Mouse (Mus musculus) megakaryocyte, embryonic 14.5 days (primary cell): ENCODE measurements around the gene Ralgapa2.

Experiments
- FLI1 ChIP-seq: IDR thresholded peaks from 2 replicates; pipeline ENCODE4 v1.6.1; 2012; ENCODE audit warnings: low read length, inconsistent platforms, mixed read lengths
- GATA1 ChIP-seq: IDR thresholded peaks from 3 replicates; pipeline ENCODE4 v1.6.1; 2012; ENCODE audit warnings: mixed read lengths, low read length, inconsistent platforms, borderline replicate concordance

DNA sequence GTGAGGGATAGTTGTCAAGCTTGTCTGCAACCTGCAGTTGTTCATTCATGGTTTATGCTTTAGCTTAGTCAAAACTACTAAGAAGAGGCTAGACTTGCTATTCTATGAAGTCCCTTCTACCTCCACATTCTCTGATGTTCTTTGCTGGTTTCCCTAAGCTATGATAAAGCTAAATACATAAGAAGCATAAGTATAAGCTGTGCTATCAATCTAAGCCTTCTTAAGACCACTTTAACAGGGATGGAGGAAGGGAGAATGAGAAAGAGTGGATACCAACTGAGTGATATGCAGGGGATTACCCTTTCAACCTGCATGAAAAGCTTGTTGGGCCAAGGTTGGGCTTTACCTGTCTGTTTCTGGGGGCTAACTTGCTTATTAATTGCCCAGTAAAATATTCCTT, 256.5 kb downstream of the Ralgapa2 start:
- TF ChIP-seq GATA1 (no peak), FLI1 (no peak)
